Mouse (Mus musculus): ENCODE data around the gene Gm10961. TPM values are rescaled to one million over a fixed set of nuclear protein-coding genes. Genes with fewer than 3 reads are reported as not detected.

Gm10961 gene
- total RNA-seq (2021) = not detected

- peak; percentile 51 to 52 for DNase-seq
Observed at GRCm38 (mm10) chr3:107630682-107631522, at the start of gene Gm10961. Gene Gm10961, plus strand, starts transcription at chr3:107631322.

DNA sequence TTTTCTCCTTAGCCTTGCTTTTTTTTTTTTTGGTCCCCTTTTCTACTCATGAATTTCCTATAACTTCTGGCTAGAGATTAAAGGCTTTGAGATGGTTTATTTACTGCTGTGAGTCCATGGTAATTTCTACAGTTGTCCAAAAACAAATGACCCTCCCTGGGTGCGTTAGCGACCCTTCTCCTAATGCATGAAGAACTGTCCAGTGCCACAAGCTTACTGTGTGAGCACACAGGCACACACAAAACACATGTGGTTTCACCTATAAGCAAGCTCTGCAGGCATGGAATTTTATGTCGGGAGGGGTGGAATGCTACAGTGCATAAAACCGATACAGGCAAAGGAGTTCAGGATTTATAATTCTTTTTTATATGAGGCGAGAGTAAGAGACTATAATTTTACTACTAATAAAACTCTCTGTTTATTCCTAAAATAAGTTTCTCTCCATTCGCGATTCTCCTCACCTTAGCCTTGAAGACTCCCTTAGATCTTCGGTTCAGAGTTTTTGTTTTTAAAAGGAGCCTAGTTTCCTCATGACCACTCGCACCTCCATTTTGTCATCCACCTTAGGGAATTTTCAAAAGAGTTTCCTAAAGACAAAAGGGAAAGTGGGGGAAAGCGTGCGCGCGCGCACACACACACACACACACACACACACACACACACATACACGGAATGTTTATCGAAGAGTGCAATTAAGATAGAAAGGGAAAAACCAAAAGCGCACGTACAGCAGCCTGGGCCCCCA is 48.8 kb upstream of the Gm10961 start:
- no peak for DNase-seq

GRCm38 (mm10) chr3:107582875-107583767 is 48.0 kb upstream of the Gm10961 start:
- no peak for DNase-seq

GRCm38 (mm10) chr3:107583893-107584292 is 47.2 kb upstream of the Gm10961 start:
- DNase-seq = no peak

DNA sequence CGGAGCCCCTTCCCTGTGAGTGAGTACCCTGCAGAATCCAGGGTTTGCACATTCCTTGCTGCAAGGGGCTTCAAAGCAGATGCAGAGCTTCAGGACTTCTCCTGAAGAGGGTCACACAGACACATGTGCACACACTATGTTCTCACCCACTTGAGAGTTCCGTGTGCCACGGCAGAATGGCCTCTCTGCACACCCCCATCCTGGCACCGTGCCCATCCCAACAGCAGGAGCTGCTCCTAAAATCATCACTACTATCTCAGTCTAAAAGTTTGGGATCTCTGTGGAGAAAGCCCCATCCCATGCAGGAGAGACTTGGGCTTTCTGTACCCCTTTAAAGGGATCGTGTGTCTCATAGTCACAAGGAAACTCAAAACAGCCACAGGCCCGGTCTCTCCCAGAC is 44.6 kb upstream of the Gm10961 start:
- DNase-seq = no peak

DNA sequence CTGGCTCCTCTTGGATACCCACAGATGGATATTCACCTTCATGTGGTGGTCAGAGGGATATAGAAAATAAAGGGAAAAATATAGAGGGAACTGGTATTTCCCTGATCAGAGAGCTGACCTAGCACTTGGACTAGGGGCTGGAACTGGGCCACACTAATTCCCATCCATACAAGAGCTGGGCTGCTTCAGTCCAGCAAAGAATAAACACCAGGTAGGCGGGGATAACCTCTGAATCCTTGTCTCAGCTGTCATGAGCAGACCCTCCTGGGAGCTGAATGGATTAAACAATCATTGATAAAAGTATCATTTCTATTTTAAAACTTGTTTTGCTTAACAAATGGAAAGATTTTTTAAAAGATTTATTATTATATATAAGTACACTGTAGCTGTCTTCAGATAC is 39.5 kb upstream of the Gm10961 start:
- no peak for DNase-seq

GRCm38 (mm10) chr3:107593632-107594031 is 37.5 kb upstream of the Gm10961 start:
- DNase-seq = no peak

DNA sequence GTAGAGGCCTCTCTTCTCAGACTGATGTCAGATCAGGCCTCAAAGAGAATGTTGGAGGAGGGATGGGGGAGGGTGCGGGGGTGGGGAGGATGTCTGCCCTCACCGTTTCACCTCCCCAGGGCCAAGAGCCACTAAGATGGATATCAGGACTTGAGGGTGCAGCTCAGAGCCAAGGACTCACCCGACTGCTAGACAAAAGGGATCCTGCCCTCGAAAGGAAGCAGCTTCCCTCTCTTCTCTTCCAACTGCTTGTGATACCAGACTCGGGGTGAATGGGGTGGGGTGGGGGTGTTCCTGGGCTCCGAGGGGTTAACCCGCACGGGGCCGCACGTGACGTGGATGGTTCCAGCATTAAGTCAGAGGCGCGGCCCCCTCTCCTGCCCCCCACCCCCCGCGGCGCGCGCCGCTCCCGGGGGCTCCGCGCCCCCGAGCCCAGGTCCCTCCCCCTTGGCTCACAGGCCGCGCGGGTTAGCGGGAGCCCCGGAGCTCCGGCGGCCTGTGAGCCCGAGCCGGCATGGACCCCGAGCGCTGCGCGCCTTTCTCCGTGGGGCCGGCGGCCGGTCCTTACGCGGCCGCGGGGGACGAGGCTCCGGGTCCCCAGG is 36.4 kb upstream of the Gm10961 start, which contains the start of gene Alx3:
Gene Alx3 (plus strand): TSS at position 370 of the 602 bp plus-strand sequence.
- DNase-seq = no peak

- DNase-seq = no peak
Observed at GRCm38 (mm10) chr3:107595264-107595937, 35.7 kb upstream of the Gm10961 start.

DNA sequence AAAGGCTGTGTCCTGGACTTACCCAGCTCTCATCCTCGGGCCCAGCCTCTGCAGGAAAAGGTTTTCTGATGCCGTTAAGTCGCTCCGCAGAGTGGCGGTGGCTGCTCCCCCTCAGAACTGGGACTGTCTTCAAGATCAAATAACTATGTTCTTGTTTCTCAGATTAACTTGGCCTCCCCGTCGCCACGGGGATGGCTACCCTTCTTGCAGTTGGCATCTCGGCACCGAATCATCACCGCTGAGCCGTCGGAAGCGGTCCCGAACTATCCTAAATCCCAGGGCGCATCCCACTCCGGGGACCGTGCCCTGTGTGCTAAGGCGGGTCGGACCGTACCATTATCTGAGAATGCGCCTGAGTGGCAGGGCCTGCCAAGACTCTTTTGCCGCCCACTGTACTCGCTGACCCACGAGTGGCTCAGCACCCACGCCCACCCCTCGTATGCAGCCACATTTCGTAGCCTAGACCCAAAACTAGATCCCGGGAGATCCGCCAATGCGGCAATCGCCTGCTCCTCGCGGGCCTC is 35.1 kb upstream of the Gm10961 start:
- no peak for DNase-seq

- DNase-seq = no peak
Observed at GRCm38 (mm10) chr3:107596559-107596958, 34.6 kb upstream of the Gm10961 start.

GRCm38 (mm10) chr3:107597134-107597533 is 34.0 kb upstream of the Gm10961 start:
- no peak for DNase-seq

DNA sequence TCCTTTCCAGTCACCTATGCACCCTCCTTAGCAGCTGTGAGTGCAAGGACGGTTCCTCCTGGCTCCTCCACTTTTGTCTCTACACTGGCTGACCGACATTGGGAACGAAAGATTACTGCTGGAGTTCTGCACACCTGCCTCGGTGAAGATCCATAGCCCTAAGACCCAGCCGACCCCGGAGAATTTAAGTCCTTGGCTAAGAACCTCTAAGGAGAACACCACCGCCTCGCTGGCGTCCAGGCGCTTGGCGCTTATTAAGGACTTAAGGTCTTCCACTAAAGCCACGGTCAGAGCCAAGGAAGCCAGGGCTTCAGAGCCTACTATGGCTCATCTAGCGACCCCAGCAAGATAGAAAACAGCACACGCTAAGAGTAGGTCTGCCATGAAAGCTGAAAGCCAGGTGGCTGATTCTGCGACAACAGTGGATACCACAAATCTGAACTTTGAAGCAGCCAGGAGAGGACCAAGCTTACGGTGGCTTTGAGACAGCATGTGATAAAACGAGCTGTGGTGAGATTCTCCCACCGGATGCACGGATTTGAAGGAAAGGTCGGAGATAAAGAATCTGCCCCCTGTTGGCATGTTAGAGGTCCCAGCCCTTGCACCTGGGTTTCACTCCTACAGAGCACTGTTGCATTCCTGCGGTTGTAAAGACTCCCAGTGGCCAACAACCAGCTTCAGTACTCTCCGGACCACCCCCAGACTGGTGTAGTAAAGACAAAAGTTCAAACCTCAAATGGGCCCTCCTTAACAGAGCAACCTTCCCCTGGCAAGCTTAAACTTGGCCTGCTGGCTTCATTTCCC is 33.3 kb upstream of the Gm10961 start:
- DNase-seq = no peak

DNA sequence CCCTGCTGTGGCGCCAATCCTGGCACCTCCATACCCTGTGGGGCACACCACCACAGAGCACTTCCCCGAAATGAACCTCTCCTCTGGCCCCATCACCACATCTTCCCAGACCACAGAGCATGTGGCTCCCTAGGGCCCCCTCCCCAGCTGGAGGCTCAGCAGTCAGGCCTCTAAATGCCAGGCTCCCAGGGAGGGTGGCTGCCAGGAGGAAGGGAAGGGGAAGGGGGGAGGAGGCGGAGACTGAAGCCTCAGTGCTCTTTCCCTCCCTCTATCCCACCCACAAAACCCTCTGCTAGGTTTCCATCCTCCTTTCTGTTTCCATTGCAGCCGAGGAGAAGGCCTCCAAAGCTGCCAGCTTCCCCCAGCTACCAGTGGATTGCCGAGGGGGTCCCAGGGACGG is 31.0 kb upstream of the Gm10961 start:
- no peak for DNase-seq

GRCm38 (mm10) chr3:107605304-107605703 is 25.8 kb upstream of the Gm10961 start:
- DNase-seq = no peak

- no peak for DNase-seq
Observed at GRCm38 (mm10) chr3:107607221-107607620, 23.9 kb upstream of the Gm10961 start.

- no peak for DNase-seq
Observed at GRCm38 (mm10) chr3:107608808-107609207, 22.3 kb upstream of the Gm10961 start.

DNA sequence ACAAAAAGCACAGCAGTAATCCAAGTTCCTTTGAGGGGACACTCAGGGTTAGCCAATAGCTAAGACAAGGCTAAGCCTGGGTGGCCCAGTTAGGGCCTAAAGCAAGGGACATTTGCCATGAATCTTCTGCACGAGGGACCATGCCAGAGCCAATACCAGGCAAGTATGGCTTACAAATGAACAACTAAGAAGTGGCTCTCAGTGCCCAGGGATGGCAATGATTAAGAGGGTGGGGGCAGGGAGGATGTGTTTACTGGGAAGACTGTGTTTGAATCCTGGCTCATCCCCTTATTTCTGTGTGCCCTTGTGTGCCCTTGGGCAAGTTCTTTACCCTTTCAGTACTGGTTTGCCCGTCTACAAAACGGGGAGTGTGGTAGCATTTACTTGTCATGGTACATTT is 21.7 kb upstream of the Gm10961 start:
- no peak for DNase-seq

DNA sequence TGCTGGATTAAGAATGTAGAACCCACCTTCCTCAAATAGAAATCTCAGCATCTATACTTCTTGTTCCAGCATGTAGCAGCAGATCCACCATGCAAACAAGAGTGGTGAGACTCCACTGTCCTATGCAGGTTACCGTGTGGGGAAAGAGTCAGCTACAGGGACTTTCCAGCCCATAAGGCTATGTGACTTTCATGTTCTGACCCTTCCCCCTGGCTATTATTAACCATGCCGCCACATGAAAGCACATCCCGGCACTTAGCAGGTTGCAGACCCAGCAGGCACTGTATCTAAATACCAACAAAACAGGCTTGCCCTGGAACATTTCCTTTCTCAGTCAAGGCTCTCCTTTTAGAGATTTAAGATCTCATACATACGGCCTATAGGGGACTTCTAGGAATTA is 19.7 kb upstream of the Gm10961 start:
- no peak for DNase-seq

DNA sequence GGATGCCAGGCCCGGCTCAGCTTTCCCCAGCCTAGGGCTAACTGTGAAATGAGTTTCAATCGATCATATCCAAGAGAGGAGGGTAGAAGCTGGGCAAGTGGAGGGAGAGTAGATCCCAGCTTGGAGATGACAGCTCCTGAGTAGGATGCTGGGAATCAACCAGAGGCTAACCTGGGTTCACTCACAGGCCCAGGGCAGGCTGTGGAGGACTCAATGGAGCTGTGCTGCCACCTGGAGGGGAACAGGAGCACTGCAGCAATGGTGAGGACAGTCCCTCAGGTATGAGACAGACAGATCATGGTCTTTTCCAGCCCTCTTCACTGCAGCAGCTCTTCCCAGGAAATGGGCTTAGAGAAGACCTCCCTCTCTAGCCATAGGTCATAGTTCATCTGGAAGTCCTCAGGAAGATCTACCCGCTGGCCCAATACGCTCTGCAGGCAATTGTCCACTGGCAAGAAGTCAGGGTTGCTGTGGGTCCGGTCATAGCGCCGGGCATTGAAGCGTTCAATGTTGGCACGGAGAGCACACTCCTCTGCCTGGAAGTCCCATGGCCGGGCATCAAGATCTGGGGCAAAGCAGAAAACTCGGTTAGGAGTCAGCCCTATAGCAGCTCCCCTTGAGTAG is 18.1 kb upstream of the Gm10961 start:
- DNase-seq = peak; percentile 47 to 66
